Mouse (Mus musculus): ENCODE measurements at regions not wholly inside any gene's neighbourhood (a gene's known extent, or its start where the extent isn't known, plus 50 kb on each side); places are given as distances from the start of the nearest gene placed in this dataset.

GRCm38 (mm10) chr8:47769452-47769851, 52.5 kb upstream of the Cldn24 start:
- no peak overlapping the region for H3K9ac ChIP-seq
- H3K4me1 ChIP-seq = 0 out of 2 replicates have a peak, but pooled peaks cover 2% of the 10 kb centered on the region
- no peaks in the 10 kb centered on the region for H3K36me3 ChIP-seq
- no peaks in the 10 kb centered on the region for H3K9me3 ChIP-seq
- no peak overlapping the region for H3K4me2 ChIP-seq
- WGBS = 83% methylated on average over 5 of the region's 5 CpGs
- no peak overlapping the region for H3K27ac ChIP-seq
- no peak for ATAC-seq (ENCODE audit: insufficient read depth, low FRiP score, low read depth)
- H3K4me3 ChIP-seq (replicated peaks) = no peak overlapping the region
- no peaks in the 10 kb centered on the region for H3K27me3 ChIP-seq (replicated peaks)

DNA sequence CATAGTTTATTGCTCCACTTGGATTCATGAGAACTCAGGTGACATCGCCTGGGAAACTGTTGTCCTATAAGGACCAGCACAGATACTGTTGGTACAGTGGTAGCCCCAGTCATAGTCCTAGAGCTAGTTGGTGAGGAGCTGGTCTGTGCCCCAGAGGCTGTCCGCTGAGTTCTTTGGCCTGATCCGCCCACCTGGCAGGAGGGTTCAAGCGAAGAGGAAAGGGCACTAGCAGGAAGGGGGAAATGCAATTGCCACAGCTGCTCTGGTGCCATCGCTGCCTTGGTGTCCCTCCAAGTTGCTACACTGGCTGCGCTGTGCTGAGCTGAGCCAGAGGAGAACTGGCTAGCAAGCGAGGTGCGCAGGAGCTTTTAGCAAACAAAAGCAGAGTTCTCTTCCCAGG, 53.2 kb upstream of the Cldn24 start:
- 86% methylated on average over 8 of the region's 8 CpGs for WGBS
- Histone ChIP-seq H3K9me3 (no peaks in the 10 kb centered on the region), H3K36me3 (no peaks in the 10 kb centered on the region), H3K9ac (no peak overlapping the region), H3K4me1 (0 out of 2 replicates have a peak, but pooled peaks cover 4% of the 10 kb centered on the region), H3K27ac (no peak overlapping the region), H3K4me2 (no peak overlapping the region), H3K27me3 (replicated peaks) (no peaks in the 10 kb centered on the region), H3K4me3 (replicated peaks) (no peak overlapping the region)
- ATAC-seq (ENCODE audit: insufficient read depth, low FRiP score, low read depth) = no peak

DNA sequence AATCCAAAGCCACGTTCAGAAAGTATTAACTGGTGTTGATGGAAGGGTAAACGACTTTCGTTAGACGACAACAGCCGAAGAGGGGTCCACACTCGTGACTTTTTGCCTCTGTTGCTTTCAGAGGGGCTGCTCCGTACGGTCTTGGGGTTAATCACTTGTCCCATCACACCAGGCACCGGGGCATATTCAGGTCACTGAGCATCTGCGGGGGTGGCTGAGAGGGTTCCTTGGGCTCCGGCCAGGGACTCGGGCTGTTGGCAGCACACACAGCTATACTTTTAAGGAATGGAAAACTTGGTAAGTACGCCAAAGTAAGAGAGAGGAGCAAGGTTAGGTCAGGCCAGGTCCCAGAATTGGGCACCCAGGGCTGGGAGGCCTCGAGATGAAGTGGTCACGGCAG, 50.7 kb upstream of the Cdkn2aip start:
- no peak overlapping the region for H3K4me3 ChIP-seq (replicated peaks)
- 0 out of 2 replicates have a peak, but pooled peaks cover 4% of the 10 kb centered on the region for H3K4me1 ChIP-seq
- H3K27ac ChIP-seq = no peak overlapping the region
- ATAC-seq (ENCODE audit: insufficient read depth, low FRiP score, low read depth) = peak; percentile 27
- no peaks in the 10 kb centered on the region for H3K9me3 ChIP-seq
- H3K9ac ChIP-seq = no peak overlapping the region
- no peaks in the 10 kb centered on the region for H3K27me3 ChIP-seq (replicated peaks)
- WGBS = 56% methylated on average over 15 of the region's 15 CpGs
- H3K4me2 ChIP-seq = peak overlapping the region; percentile 34
- no peaks in the 10 kb centered on the region for H3K36me3 ChIP-seq

- Histone ChIP-seq H3K9me3 (no peaks in the 10 kb centered on the region), H3K4me1 (0 out of 2 replicates have a peak, but pooled peaks cover 4% of the 10 kb centered on the region), H3K4me2 (peak overlapping the region; percentile 34), H3K27ac (no peak overlapping the region), H3K27me3 (replicated peaks) (no peaks in the 10 kb centered on the region), H3K36me3 (no peaks in the 10 kb centered on the region), H3K4me3 (replicated peaks) (no peak overlapping the region), H3K9ac (no peak overlapping the region)
- 42% methylated on average over 11 of the region's 11 CpGs for WGBS
- peak; percentile 66; the same call in 1 of the 2 replicates for ATAC-seq (ENCODE audit: insufficient read depth, low FRiP score, low read depth)
These were observed 50.3 kb upstream of the Cdkn2aip start for GRCm38 (mm10) chr8:47764068-47764467.
